Mouse (Mus musculus): ENCODE results near the gene Pth1r. TPM values are rescaled to one million over a fixed set of nuclear protein-coding genes. Genes with fewer than 3 reads are reported as not detected.

Gene Pth1r
- polyA plus RNA-seq, 1 experiment: not detected

GRCm38 (mm10) chr9:110713389-110713788, 33.6 kb downstream of the Pth1r start:
- Histone ChIP-seq H3K27ac (ENCODE audit: insufficient read depth, low read depth, low read length) (no peak overlapping the region), H3K4me3 (ENCODE audit: insufficient read depth, low read depth, low read length) (no peak overlapping the region), H3K4me1 (ENCODE audit: control insufficient read depth, insufficient read depth, low read length) (peaks cover 3% of the 10 kb centered on the region)
- TF ChIP-seq CTCF (IDR thresholded peaks at IDR 0.05; ENCODE audit: insufficient read depth, low read depth, low read length) (no peak), POLR2A (IDR thresholded peaks at IDR 0.05; ENCODE audit: insufficient read depth, low read depth, low read length) (no peak)
- WGBS: 89% methylated on average over 1 of the region's 1 CpGs

DNA sequence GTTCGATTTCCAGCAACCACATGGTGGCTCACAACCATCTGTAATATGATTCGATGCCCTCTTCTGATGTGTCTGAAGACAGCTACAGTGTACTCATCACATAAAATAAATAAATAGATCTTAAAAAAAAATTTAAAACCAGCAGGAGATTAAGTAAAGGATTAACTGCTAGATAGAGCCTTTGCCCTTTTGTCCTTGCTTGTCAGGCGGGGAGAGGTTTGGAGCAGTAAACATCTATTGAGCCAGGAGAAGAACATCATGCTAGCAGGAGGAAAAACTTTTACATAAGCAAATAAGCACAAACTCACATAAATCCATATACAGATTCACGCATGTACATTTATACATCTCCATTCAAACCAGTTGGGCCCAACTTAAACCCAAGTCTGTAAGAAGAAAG, 34.4 kb downstream of the Pth1r start:
- 93% methylated on average over 4 of the region's 4 CpGs for WGBS
- Histone ChIP-seq H3K4me3 (ENCODE audit: insufficient read depth, low read depth, low read length) (no peak overlapping the region), H3K27ac (ENCODE audit: insufficient read depth, low read depth, low read length) (no peak overlapping the region), H3K4me1 (ENCODE audit: control insufficient read depth, insufficient read depth, low read length) (peaks cover 8% of the 10 kb centered on the region)
- TF ChIP-seq POLR2A (IDR thresholded peaks at IDR 0.05; ENCODE audit: insufficient read depth, low read depth, low read length): no peak
- TF ChIP-seq CTCF (IDR thresholded peaks at IDR 0.05; ENCODE audit: insufficient read depth, low read depth, low read length): no peak

- WGBS: 86% methylated on average over 6 of the region's 6 CpGs
- H3K4me3 ChIP-seq (ENCODE audit: insufficient read depth, low read depth, low read length): no peak overlapping the region
- TF ChIP-seq POLR2A (IDR thresholded peaks at IDR 0.05; ENCODE audit: insufficient read depth, low read depth, low read length) (no peak), CTCF (IDR thresholded peaks at IDR 0.05; ENCODE audit: insufficient read depth, low read depth, low read length) (no peak)
- no peak overlapping the region for H3K27ac ChIP-seq (ENCODE audit: insufficient read depth, low read depth, low read length)
- H3K4me1 ChIP-seq (ENCODE audit: control insufficient read depth, insufficient read depth, low read length): peaks cover 8% of the 10 kb centered on the region
These were observed 34.9 kb downstream of the Pth1r start for GRCm38 (mm10) chr9:110711996-110712395.

- Histone ChIP-seq H3K4me1 (ENCODE audit: control insufficient read depth, insufficient read depth, low read length) (peaks cover 8% of the 10 kb centered on the region), H3K27ac (ENCODE audit: insufficient read depth, low read depth, low read length) (no peak overlapping the region), H3K4me3 (ENCODE audit: insufficient read depth, low read depth, low read length) (no peak overlapping the region)
- 100% methylated on average over 1 of the region's 1 CpGs for WGBS
- TF ChIP-seq POLR2A (IDR thresholded peaks at IDR 0.05; ENCODE audit: insufficient read depth, low read depth, low read length) (no peak), CTCF (IDR thresholded peaks at IDR 0.05; ENCODE audit: insufficient read depth, low read depth, low read length) (no peak)
These were observed 35.4 kb downstream of the Pth1r start for GRCm38 (mm10) chr9:110711532-110711931.

GRCm38 (mm10) chr9:110709640-110710258, 37.2 kb downstream of the Pth1r start:
- peak; percentile 68 for TF ChIP-seq CTCF (IDR thresholded peaks at IDR 0.05; ENCODE audit: insufficient read depth, low read depth, low read length)
- TF ChIP-seq POLR2A (IDR thresholded peaks at IDR 0.05; ENCODE audit: insufficient read depth, low read depth, low read length): no peak
- H3K27ac ChIP-seq (ENCODE audit: insufficient read depth, low read depth, low read length): no peak overlapping the region
- H3K4me3 ChIP-seq (ENCODE audit: insufficient read depth, low read depth, low read length): no peak overlapping the region
- peaks cover 8% of the 10 kb centered on the region for H3K4me1 ChIP-seq (ENCODE audit: control insufficient read depth, insufficient read depth, low read length)
- WGBS: 46% methylated on average over 5 of the region's 5 CpGs

DNA sequence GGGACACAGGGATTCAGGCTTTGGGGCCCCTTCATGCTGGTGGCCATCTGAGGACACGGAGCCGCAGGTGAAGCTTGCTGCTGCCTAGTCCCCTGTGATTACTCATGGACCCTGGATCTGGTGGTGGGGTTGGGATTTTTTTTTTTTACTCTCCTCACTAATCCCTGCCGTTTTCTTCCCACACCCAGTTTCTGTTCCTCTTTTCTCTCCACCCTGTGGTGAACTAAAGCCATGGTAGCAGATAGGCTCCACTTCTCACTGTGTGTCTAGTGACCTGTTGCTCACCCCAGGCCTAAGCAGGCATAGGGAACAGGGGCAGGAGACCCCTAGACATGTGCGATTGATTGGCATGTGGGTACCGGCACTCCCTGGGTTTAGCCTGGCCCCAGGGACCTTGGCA, 40.2 kb downstream of the Pth1r start:
- TF ChIP-seq POLR2A (IDR thresholded peaks at IDR 0.05; ENCODE audit: insufficient read depth, low read depth, low read length) (no peak), CTCF (IDR thresholded peaks at IDR 0.05; ENCODE audit: insufficient read depth, low read depth, low read length) (no peak)
- WGBS: 78% methylated on average over 5 of the region's 5 CpGs
- Histone ChIP-seq H3K4me3 (ENCODE audit: insufficient read depth, low read depth, low read length) (no peak overlapping the region), H3K27ac (ENCODE audit: insufficient read depth, low read depth, low read length) (no peak overlapping the region), H3K4me1 (ENCODE audit: control insufficient read depth, insufficient read depth, low read length) (peaks cover 8% of the 10 kb centered on the region)

DNA sequence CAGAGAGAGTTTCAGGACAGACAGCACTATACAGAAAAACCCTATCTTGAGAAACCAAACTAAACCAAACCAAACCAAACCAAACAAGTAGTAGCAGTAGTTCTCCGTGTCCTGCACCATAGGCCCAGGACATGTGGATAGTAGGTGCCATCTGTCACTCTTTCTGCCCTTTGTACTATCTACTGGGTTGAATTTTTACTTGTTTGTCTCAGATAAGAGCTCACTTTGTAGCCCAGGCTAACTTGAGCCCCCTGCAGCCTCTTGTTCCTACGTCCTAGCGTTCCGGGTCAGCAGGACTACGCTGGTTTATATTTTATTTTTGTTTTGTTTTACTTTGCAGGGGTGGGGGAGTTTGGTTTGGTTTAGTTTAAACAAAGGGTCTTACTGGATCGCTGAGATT, 43.0 kb downstream of the Pth1r start:
- peaks cover 11% of the 10 kb centered on the region; the same call in 1 of the 2 replicates for H3K4me1 ChIP-seq (ENCODE audit: control insufficient read depth, insufficient read depth, low read length)
- no peak overlapping the region for H3K27ac ChIP-seq (ENCODE audit: insufficient read depth, low read depth, low read length)
- WGBS: 95% methylated on average over 6 of the region's 6 CpGs
- H3K4me3 ChIP-seq (ENCODE audit: insufficient read depth, low read depth, low read length): no peak overlapping the region
- no peak for TF ChIP-seq CTCF (IDR thresholded peaks at IDR 0.05; ENCODE audit: insufficient read depth, low read depth, low read length)
- TF ChIP-seq POLR2A (IDR thresholded peaks at IDR 0.05; ENCODE audit: insufficient read depth, low read depth, low read length): no peak

- TF ChIP-seq CTCF (IDR thresholded peaks at IDR 0.05; ENCODE audit: insufficient read depth, low read depth, low read length): no peak
- TF ChIP-seq POLR2A (IDR thresholded peaks at IDR 0.05; ENCODE audit: insufficient read depth, low read depth, low read length): no peak
- H3K27ac ChIP-seq (ENCODE audit: insufficient read depth, low read depth, low read length): no peak overlapping the region
- H3K4me1 ChIP-seq (ENCODE audit: control insufficient read depth, insufficient read depth, low read length): 0 out of 2 replicates have a peak, but pooled peaks cover 6% of the 10 kb centered on the region
- WGBS: 66% methylated on average over 1 of the region's 1 CpGs
- no peak overlapping the region for H3K4me3 ChIP-seq (ENCODE audit: insufficient read depth, low read depth, low read length)
These were observed 44.1 kb downstream of the Pth1r start for GRCm38 (mm10) chr9:110702848-110703247.

GRCm38 (mm10) chr9:110701114-110702032, 45.6 kb downstream of the Pth1r start:
- Histone ChIP-seq H3K4me3 (ENCODE audit: insufficient read depth, low read depth, low read length) (no peak overlapping the region), H3K4me1 (ENCODE audit: control insufficient read depth, insufficient read depth, low read length) (0 out of 2 replicates have a peak, but pooled peaks cover 6% of the 10 kb centered on the region), H3K27ac (ENCODE audit: insufficient read depth, low read depth, low read length) (no peak overlapping the region)
- TF ChIP-seq POLR2A (IDR thresholded peaks at IDR 0.05; ENCODE audit: insufficient read depth, low read depth, low read length): no peak
- TF ChIP-seq CTCF (IDR thresholded peaks at IDR 0.05; ENCODE audit: insufficient read depth, low read depth, low read length): no peak
- WGBS: 73% methylated on average over 12 of the region's 12 CpGs
